Comparison of ENCODE assay signal across 13 mouse cellular contexts in genomic region chr8:11071162-11071561, GRCm38 (mm10).
DNase-seq lines count a peak whose midpoint lies in the region; ATAC-seq and TF ChIP-seq lines count a peak whose summit lies in the region.
"Had no signal": no experiment of that assay in that cellular context is flagged by ENCODE, and none has a peak within 500 bp of the region (broad histone marks: within the 10 kb centered on the region; RNA-seq: fewer than 3 reads in every experiment).

No protein-coding gene starts in this region.

- H3K36me3 ChIP-seq in forebrain, postnatal 0 days (ENCODE audit: insufficient read depth), result no peaks in the 10 kb centered on the region
- no peaks in the 10 kb centered on the region for H3K36me3 ChIP-seq in forebrain, embryonic 14.5 days (ENCODE audit: control insufficient read depth, insufficient read depth, low read length)
- no peaks in the 10 kb centered on the region for H3K36me3 ChIP-seq in spleen, adult 2 months (ENCODE audit: control insufficient read depth, insufficient read depth, low read length)
- H3K36me3 ChIP-seq in stomach, embryonic 16.5 days (ENCODE audit: control insufficient read depth, insufficient read depth, low read length), result no peaks in the 10 kb centered on the region
- H3K36me3 ChIP-seq: lung, embryonic 15.5 days had no signal

- H3K4me2 ChIP-seq in forebrain, postnatal 0 days (ENCODE audit: low read depth), result no peak overlapping the region
- H3K4me2 ChIP-seq in forebrain, embryonic 14.5 days (ENCODE audit: low read length), result no peak overlapping the region
- no peak overlapping the region for H3K4me2 ChIP-seq in stomach, embryonic 16.5 days (ENCODE audit: low read depth, low read length)
- H3K4me2 ChIP-seq: forebrain, embryonic 13.5 days; lung, embryonic 15.5 days had no signal

- H3K27ac ChIP-seq in forebrain, postnatal 0 days (ENCODE audit: low read depth, low read length), result no peak overlapping the region
- H3K27ac ChIP-seq in forebrain, embryonic 14.5 days (ENCODE audit: low read depth, low read length), result no peak overlapping the region
- no peak overlapping the region for H3K27ac ChIP-seq in spleen, adult 2 months (ENCODE audit: insufficient read depth, low read length)
- no peak overlapping the region for H3K27ac ChIP-seq in stomach, embryonic 16.5 days (ENCODE audit: low read length)
- H3K27ac ChIP-seq: forebrain, embryonic 13.5 days; lung, embryonic 15.5 days had no signal

- peak; percentile 24; the same call in 1 of the 2 replicates for TF ChIP-seq CTCF in forebrain, postnatal 0 days (IDR thresholded peaks at IDR 0.05; ENCODE audit: low read depth)
- 0 out of 2 replicates have a peak, but pooled peaks have one; percentile 4 for TF ChIP-seq CTCF in spleen, adult 2 months (IDR thresholded peaks at IDR 0.05; ENCODE audit: extremely low read depth, insufficient read depth, insufficient read length, insufficient replicate concordance)

- H3K27me3 ChIP-seq in forebrain, postnatal 0 days (ENCODE audit: insufficient read depth, low read length), result no peaks in the 10 kb centered on the region
- H3K27me3 ChIP-seq in forebrain, embryonic 14.5 days (replicated peaks; ENCODE audit: control insufficient read depth, insufficient read depth, low read length), result no peaks in the 10 kb centered on the region
- H3K27me3 ChIP-seq in spleen, adult 2 months (ENCODE audit: control insufficient read depth, insufficient read depth, low read length), result no peaks in the 10 kb centered on the region
- H3K27me3 ChIP-seq in stomach, embryonic 16.5 days (ENCODE audit: control insufficient read depth, insufficient read depth, low read length), result no peaks in the 10 kb centered on the region
- H3K27me3 ChIP-seq: forebrain, embryonic 13.5 days; lung, embryonic 15.5 days had no signal

- H3K4me1 ChIP-seq in forebrain, postnatal 0 days (ENCODE audit: insufficient read depth), result no peaks in the 10 kb centered on the region
- H3K4me1 ChIP-seq in forebrain, embryonic 14.5 days (ENCODE audit: control insufficient read depth, insufficient read depth, low read length), result no peaks in the 10 kb centered on the region
- no peaks in the 10 kb centered on the region for H3K4me1 ChIP-seq in spleen, adult 2 months (ENCODE audit: control insufficient read depth, insufficient read depth, insufficient read length)
- no peaks in the 10 kb centered on the region for H3K4me1 ChIP-seq in stomach, embryonic 16.5 days (ENCODE audit: control insufficient read depth, insufficient read depth, low read length)
- H3K4me1 ChIP-seq: forebrain, embryonic 13.5 days; lung, embryonic 15.5 days had no signal

- TF ChIP-seq POLR2A in spleen, adult 2 months (IDR thresholded peaks at IDR 0.05; ENCODE audit: low read depth, low read length), result no peak

- no peak for DNase-seq in forebrain, postnatal 0 days
- DNase-seq in forebrain, embryonic 14.5 days (ENCODE audit: low spot score), result no peak
- no peak for DNase-seq in spleen, adult 2 months (ENCODE audit: low read depth in 1 of 2, low spot score in 2 of 2)
- no peak for DNase-seq in spleen, postnatal 14 days (ENCODE audit: low spot score in 2 of 2)
- DNase-seq in kidney, postnatal 25 days, result peak; percentile 10 to 47
- DNase-seq in cerebellum, postnatal 36 days, result no peak
- no peak for DNase-seq in ovary, adult 18-20 months (ENCODE audit: low spot score)
- DNase-seq: cerebellum, postnatal 14 days; right cerebral cortex, adult 18-20 months; thymus, postnatal 14 days had no signal

- no peak for ATAC-seq in forebrain, postnatal 0 days
- no peak for ATAC-seq in forebrain, embryonic 14.5 days
- 0 out of 2 replicates have a peak, but pooled peaks have one; percentile 37 for ATAC-seq in stomach, embryonic 16.5 days (ENCODE audit: insufficient read depth, low FRiP score)
- ATAC-seq: forebrain, embryonic 13.5 days had no signal

- 61% methylated on average over 2 of the region's 2 CpGs for WGBS in forebrain, postnatal 0 days
- 51% methylated on average over 2 of the region's 2 CpGs for WGBS in forebrain, embryonic 14.5 days
- 64% methylated on average over 2 of the region's 2 CpGs for WGBS in spleen, adult 2 months
- WGBS in stomach, embryonic 16.5 days, result 45% methylated on average over 2 of the region's 2 CpGs

- no peak overlapping the region for H3K9ac ChIP-seq in forebrain, postnatal 0 days
- no peak overlapping the region for H3K9ac ChIP-seq in forebrain, embryonic 14.5 days (ENCODE audit: low read length)
- no peak overlapping the region for H3K9ac ChIP-seq in stomach, embryonic 16.5 days (ENCODE audit: low read length)
- H3K9ac ChIP-seq: forebrain, embryonic 13.5 days; lung, embryonic 15.5 days had no signal

- no peak overlapping the region for H3K4me3 ChIP-seq in forebrain, postnatal 0 days (ENCODE audit: low read depth, low read length)
- H3K4me3 ChIP-seq in forebrain, embryonic 14.5 days (ENCODE audit: low read depth, low read length), result no peak overlapping the region
- H3K4me3 ChIP-seq in spleen, adult 2 months (ENCODE audit: extremely low read depth, insufficient read depth, insufficient read length), result no peak overlapping the region
- H3K4me3 ChIP-seq in stomach, embryonic 16.5 days (replicated peaks; ENCODE audit: low read length), result no peak overlapping the region
- H3K4me3 ChIP-seq: forebrain, embryonic 13.5 days; lung, embryonic 15.5 days had no signal

- no peaks in the 10 kb centered on the region for H3K9me3 ChIP-seq in forebrain, postnatal 0 days (ENCODE audit: low read length)
- H3K9me3 ChIP-seq in forebrain, embryonic 14.5 days (replicated peaks; ENCODE audit: control insufficient read depth, low read length), result no peaks in the 10 kb centered on the region
- no peaks in the 10 kb centered on the region for H3K9me3 ChIP-seq in stomach, embryonic 16.5 days (replicated peaks; ENCODE audit: control insufficient read depth, low read length)
- H3K9me3 ChIP-seq: forebrain, embryonic 13.5 days; lung, embryonic 15.5 days had no signal

Comparison
In these comparisons a context has a peak if more than half of its experiments do, and no peak if none do; other contexts are left out.
1. DNase-seq: peak in kidney, postnatal 25 days (2 of 2); none in forebrain, postnatal 0 days (single experiment), forebrain, embryonic 14.5 days (single experiment), spleen, adult 2 months (0 of 2), spleen, postnatal 14 days (0 of 2), cerebellum, postnatal 36 days (0 of 2) and ovary, adult 18-20 months (single experiment).